In genomic region chr14:20340149-20340548, GRCm38 (mm10) we compare ENCODE assay signal across 8 mouse cellular contexts. TPM values are rescaled to one million over a fixed set of nuclear protein-coding genes. Genes with fewer than 3 reads are reported as not detected.
DNase-seq lines count a peak whose midpoint lies in the region; ATAC-seq and TF ChIP-seq lines count a peak whose summit lies in the region.

No protein-coding gene starts in this region.

- H3K27ac ChIP-seq in forebrain, postnatal 0 days (ENCODE audit: low read depth, low read length), result no peak overlapping the region
- H3K27ac ChIP-seq in forebrain, embryonic 16.5 days (ENCODE audit: low read length), result no peak overlapping the region
- no peak overlapping the region for H3K27ac ChIP-seq in forebrain, embryonic 15.5 days (replicated peaks)

- no peak overlapping the region for H3K4me3 ChIP-seq in forebrain, postnatal 0 days (ENCODE audit: low read depth, low read length)
- H3K4me3 ChIP-seq in forebrain, embryonic 16.5 days (replicated peaks; ENCODE audit: low read length), result no peak overlapping the region
- no peak overlapping the region for H3K4me3 ChIP-seq in forebrain, embryonic 15.5 days

- H3K36me3 ChIP-seq in forebrain, postnatal 0 days (ENCODE audit: insufficient read depth), result peaks cover 38% of the 10 kb centered on the region
- peaks cover 21% of the 10 kb centered on the region for H3K36me3 ChIP-seq in forebrain, embryonic 16.5 days (ENCODE audit: control insufficient read depth, insufficient read depth)
- peaks cover 50% of the 10 kb centered on the region for H3K36me3 ChIP-seq in forebrain, embryonic 15.5 days

- DNase-seq in forebrain, postnatal 0 days, result peak; percentile 5
- DNase-seq in 3T3-L1 (ENCODE audit: low read depth, low spot score), result peak; percentile 39
- DNase-seq in T-cell, adult 2 months (ENCODE audit: low spot score), result peak; percentile 33
- peak; percentile 32 to 54 for DNase-seq in kidney, postnatal 25 days
- peak; percentile 16 for DNase-seq in retina, postnatal 7 days (ENCODE audit: low read depth, low spot score)
- no peak for DNase-seq in ovary, postnatal 36 days (ENCODE audit: low spot score)

- H3K4me1 ChIP-seq in forebrain, postnatal 0 days (ENCODE audit: insufficient read depth), result no peaks in the 10 kb centered on the region
- H3K4me1 ChIP-seq in forebrain, embryonic 16.5 days (replicated peaks; ENCODE audit: control insufficient read depth, insufficient read depth, low read length), result no peaks in the 10 kb centered on the region
- H3K4me1 ChIP-seq in forebrain, embryonic 15.5 days, result no peaks in the 10 kb centered on the region

- peak; percentile 54 for TF ChIP-seq CTCF in forebrain, postnatal 0 days (IDR thresholded peaks at IDR 0.05; ENCODE audit: low read depth)

- WGBS in forebrain, postnatal 0 days, result 87% methylated on average over 8 of the region's 8 CpGs
- WGBS in forebrain, embryonic 16.5 days, result 81% methylated on average over 8 of the region's 8 CpGs
- WGBS in forebrain, embryonic 15.5 days, result 86% methylated on average over 8 of the region's 8 CpGs

- no peak overlapping the region for H3K9ac ChIP-seq in forebrain, postnatal 0 days
- H3K9ac ChIP-seq in forebrain, embryonic 16.5 days (replicated peaks; ENCODE audit: low read depth, low read length), result no peak overlapping the region
- no peak overlapping the region for H3K9ac ChIP-seq in forebrain, embryonic 15.5 days (replicated peaks)

- no peak overlapping the region for H3K4me2 ChIP-seq in forebrain, postnatal 0 days (ENCODE audit: low read depth)
- H3K4me2 ChIP-seq in forebrain, embryonic 16.5 days (ENCODE audit: low read length), result no peak overlapping the region
- H3K4me2 ChIP-seq in forebrain, embryonic 15.5 days (replicated peaks), result no peak overlapping the region

- no peaks in the 10 kb centered on the region for H3K27me3 ChIP-seq in forebrain, postnatal 0 days (ENCODE audit: insufficient read depth, low read length)
- H3K27me3 ChIP-seq in forebrain, embryonic 16.5 days (replicated peaks; ENCODE audit: control insufficient read depth, insufficient read depth, low read length), result no peaks in the 10 kb centered on the region
- H3K27me3 ChIP-seq in forebrain, embryonic 15.5 days, result no peaks in the 10 kb centered on the region

- H3K9me3 ChIP-seq in forebrain, postnatal 0 days (ENCODE audit: low read length), result no peaks in the 10 kb centered on the region
- no peaks in the 10 kb centered on the region for H3K9me3 ChIP-seq in forebrain, embryonic 16.5 days (ENCODE audit: control insufficient read depth, low read length)
- no peaks in the 10 kb centered on the region for H3K9me3 ChIP-seq in forebrain, embryonic 15.5 days

- no peak for ATAC-seq in forebrain, postnatal 0 days
- no peak for ATAC-seq in forebrain, embryonic 16.5 days
- no peak for ATAC-seq in forebrain, embryonic 15.5 days (replicated peaks)

RNA-seq across cellular contexts. Expression of gene Ecd, which starts 7.8 kb away (rescaled TPM):
- 37.7 and 46.8 TPM in 2 replicates for total RNA-seq in forebrain, postnatal 0 days (2014; rRNA removed)
- polyA plus RNA-seq in forebrain, postnatal 0 days (2015; fragmentation: Nextera tagmentation; extraction: Ambion mirVana), result 36.4 and 44.0 TPM in 2 replicates
- polyA plus RNA-seq in forebrain, embryonic 16.5 days (2015; fragmentation: Nextera tagmentation; extraction: Ambion mirVana), result 53.9 and 57.6 TPM in 2 replicates
- polyA plus RNA-seq in forebrain, embryonic 15.5 days (2015; fragmentation: Nextera tagmentation; extraction: Ambion mirVana), result 50.1 and 54.9 TPM in 2 replicates

RNA-seq across cellular contexts. Expression of gene Fam149b, which starts 7.8 kb away (rescaled TPM):
- 47.8 and 61.4 TPM in 2 replicates for total RNA-seq in forebrain, postnatal 0 days (2014; rRNA removed)
- polyA plus RNA-seq in forebrain, postnatal 0 days (2015; fragmentation: Nextera tagmentation; extraction: Ambion mirVana), result 18.8 and 26.6 TPM in 2 replicates
- polyA plus RNA-seq in forebrain, embryonic 16.5 days (2015; fragmentation: Nextera tagmentation; extraction: Ambion mirVana), result 40.0 and 44.2 TPM in 2 replicates
- polyA plus RNA-seq in forebrain, embryonic 15.5 days (2015; fragmentation: Nextera tagmentation; extraction: Ambion mirVana), result 42.3 and 43.3 TPM in 2 replicates

RNA-seq across cellular contexts. Expression of gene Nudt13, which starts 45.7 kb away (rescaled TPM):
- 23.5 and 26.0 TPM in 2 replicates for total RNA-seq in forebrain, postnatal 0 days (2014; rRNA removed)
- polyA plus RNA-seq in forebrain, postnatal 0 days (2015; fragmentation: Nextera tagmentation; extraction: Ambion mirVana), result 10.7 and 13.5 TPM in 2 replicates
- 13.4 and 18.8 TPM in 2 replicates for polyA plus RNA-seq in forebrain, embryonic 16.5 days (2015; fragmentation: Nextera tagmentation; extraction: Ambion mirVana)
- polyA plus RNA-seq in forebrain, embryonic 15.5 days (2015; fragmentation: Nextera tagmentation; extraction: Ambion mirVana), result 16.8 and 18.1 TPM in 2 replicates

RNA-seq across cellular contexts. Expression of gene Dnajc9, which starts 48.6 kb away (rescaled TPM):
- 69.2 and 74.1 TPM in 2 replicates for total RNA-seq in forebrain, postnatal 0 days (2014; rRNA removed)
- 112 and 115 TPM in 2 replicates for polyA plus RNA-seq in forebrain, postnatal 0 days (2015; fragmentation: Nextera tagmentation; extraction: Ambion mirVana)
- polyA plus RNA-seq in forebrain, embryonic 16.5 days (2015; fragmentation: Nextera tagmentation; extraction: Ambion mirVana), result 181 and 189 TPM in 2 replicates
- 186 and 196 TPM in 2 replicates for polyA plus RNA-seq in forebrain, embryonic 15.5 days (2015; fragmentation: Nextera tagmentation; extraction: Ambion mirVana)

RNA-seq across cellular contexts. Expression of gene Mrps16, which starts 53.3 kb away (rescaled TPM):
- 26.2 and 34.7 TPM in 2 replicates for total RNA-seq in forebrain, postnatal 0 days (2014; rRNA removed)
- 59.9 and 79.1 TPM in 2 replicates for polyA plus RNA-seq in forebrain, postnatal 0 days (2015; fragmentation: Nextera tagmentation; extraction: Ambion mirVana)
- 58.0 and 58.9 TPM in 2 replicates for polyA plus RNA-seq in forebrain, embryonic 16.5 days (2015; fragmentation: Nextera tagmentation; extraction: Ambion mirVana)
- polyA plus RNA-seq in forebrain, embryonic 15.5 days (2015; fragmentation: Nextera tagmentation; extraction: Ambion mirVana), result 55.8 and 58.2 TPM in 2 replicates
